Mouse (Mus musculus) hindbrain, embryonic 14.5 days (tissue): ENCODE measurements at regions not wholly inside any gene's neighbourhood (a gene's known extent, or its start where the extent isn't known, plus 50 kb on each side); places are given as distances from the start of the nearest gene placed in this dataset.

ENCODE experiments used
- ATAC-seq: fragments of 200-750 bp; cut with Nextera tagmentation; 2 replicates; pipeline ENCODE4 v1.8.0; 2017; ENCODE audit warnings: moderate number of reproducible peaks, mild to moderate bottlenecking, moderate TSS enrichment, moderate library complexity; ENCODE audit not compliant: low FRiP score
- DNase-seq: peaks from one replicate; pipeline ENCODE4 v3.0.0-alpha.2; 2015; ENCODE audit warnings: low spot score
- H3K27ac ChIP-seq: fragments of 300-500 bp; sonication (generic); 2 replicates; pipeline ENCODE4 v1.5.1; 2014; ENCODE audit warnings: mild to moderate bottlenecking, moderate library complexity
- H3K27me3 ChIP-seq: fragments of 300-500 bp; sonication (generic); 2 replicates; pipeline ENCODE4 v1.6.1; 2014; ENCODE audit warnings: mild to moderate bottlenecking, low read length, mixed read lengths; ENCODE audit not compliant: control insufficient read depth, insufficient read depth
- H3K36me3 ChIP-seq: fragments of 300-500 bp; sonication (generic); replicated peaks from 2 replicates; pipeline ENCODE4 v1.6.1; 2014; ENCODE audit not compliant: control insufficient read depth, insufficient read depth
- H3K4me1 ChIP-seq: fragments of 300-500 bp; sonication (generic); replicated peaks from 2 replicates; pipeline ENCODE4 v1.6.1; 2014; ENCODE audit warnings: antibody characterized with exemption, low read length, mixed read lengths; ENCODE audit not compliant: control insufficient read depth, insufficient read depth
- H3K4me2 ChIP-seq: fragments of 300-500 bp; sonication (generic); replicated peaks from 2 replicates; pipeline ENCODE4 v1.6.1; 2014; ENCODE audit warnings: mild to moderate bottlenecking, moderate library complexity
- H3K4me3 ChIP-seq: fragments of 300-500 bp; sonication (generic); replicated peaks from 2 replicates; pipeline ENCODE4 v1.5.1; 2014; ENCODE audit warnings: mild to moderate bottlenecking, low read length
- H3K9ac ChIP-seq: fragments of 300-500 bp; sonication (generic); 2 replicates; pipeline ENCODE4 v1.6.1; 2014
- H3K9me3 ChIP-seq: fragments of 300-500 bp; sonication (generic); 2 replicates; pipeline ENCODE4 v1.6.1; 2016; ENCODE audit warnings: low read length; ENCODE audit not compliant: control insufficient read depth
- WGBS: fragments of 180-500 bp; shearing (Covaris S2); extraction: QIAGEN DNeasy Blood & Tissue Kit; methylation state at CpG from one replicate; pipeline ENCODE4 v1.1.7; 2014; 5-methylcytosine and 5-hydroxymethylcytosine counted together

GRCm38 (mm10) chr7:79521259-79521658 lies 55.1 kb upstream of the Polg start:
- Histone ChIP-seq H3K36me3 (peaks cover 24% of the 10 kb centered on the region; the same call in 1 of the 2 replicates), H3K4me3 (no peak overlapping the region), H3K27me3 (peaks cover under 1% of the 10 kb centered on the region; the same call in 1 of the 2 replicates), H3K9ac (0 out of 2 replicates have a peak overlapping the region, but pooled peaks have one; percentile 18), H3K27ac (peak overlapping the region; percentile 99), H3K4me2 (no peak overlapping the region), H3K9me3 (no peaks in the 10 kb centered on the region), H3K4me1 (peaks cover 84% of the 10 kb centered on the region)
- ATAC-seq (no peak), DNase-seq (peak; percentile 59)
- WGBS = 16% methylated on average over 5 of the region's 5 CpGs

- DNase-seq (peak; percentile 86), ATAC-seq (peak; percentile 38; the same call in 1 of the 2 replicates)
- Histone ChIP-seq H3K27me3 (peaks cover 6% of the 10 kb centered on the region; the same call in 1 of the 2 replicates), H3K4me1 (peaks cover 82% of the 10 kb centered on the region), H3K4me2 (no peak overlapping the region), H3K4me3 (no peak overlapping the region), H3K9me3 (no peaks in the 10 kb centered on the region), H3K36me3 (peaks cover 34% of the 10 kb centered on the region; the same call in 1 of the 2 replicates), H3K27ac (peak overlapping the region; percentile 99), H3K9ac (peak overlapping the region; percentile 18; the same call in 1 of the 2 replicates)
- WGBS = 8% methylated on average over 2 of the region's 2 CpGs
Measured at GRCm38 (mm10) chr7:79520222-79520710, 54.1 kb upstream of the Polg start.

- Histone ChIP-seq H3K4me1 (peaks cover 82% of the 10 kb centered on the region), H3K27ac (peak overlapping the region; percentile 99), H3K9ac (peak overlapping the region; percentile 80; the same call in 1 of the 2 replicates), H3K27me3 (peaks cover 6% of the 10 kb centered on the region; the same call in 1 of the 2 replicates), H3K4me3 (no peak overlapping the region), H3K4me2 (peak overlapping the region; percentile 68), H3K36me3 (peaks cover 21% of the 10 kb centered on the region; the same call in 1 of the 2 replicates), H3K9me3 (no peaks in the 10 kb centered on the region)
- DNase-seq = no peak
- peak; percentile 12; the same call in 1 of the 2 replicates for ATAC-seq
- WGBS = 16% methylated on average over 7 of the region's 7 CpGs
Measured at GRCm38 (mm10) chr7:79518928-79519327, 52.8 kb upstream of the Polg start.

- 16% methylated on average over 5 of the region's 5 CpGs for WGBS
- H3K36me3 ChIP-seq = peaks cover 20% of the 10 kb centered on the region; the same call in 1 of the 2 replicates
- peak overlapping the region; percentile 99 for H3K27ac ChIP-seq
- H3K4me2 ChIP-seq = peak overlapping the region; percentile 68
- H3K4me3 ChIP-seq = no peak overlapping the region
- ATAC-seq (no peak), DNase-seq (no peak)
- no peaks in the 10 kb centered on the region for H3K9me3 ChIP-seq
- H3K9ac ChIP-seq = peak overlapping the region; percentile 80
- peaks cover 6% of the 10 kb centered on the region; the same call in 1 of the 2 replicates for H3K27me3 ChIP-seq
- H3K4me1 ChIP-seq = peaks cover 80% of the 10 kb centered on the region
Measured at GRCm38 (mm10) chr7:79517581-79518337, 51.6 kb upstream of the Polg start.

- peak; percentile 29 for DNase-seq
- Histone ChIP-seq H3K9ac (peak overlapping the region; percentile 80), H3K27me3 (peaks cover 6% of the 10 kb centered on the region; the same call in 1 of the 2 replicates), H3K4me2 (peak overlapping the region; percentile 68), H3K4me1 (peaks cover 86% of the 10 kb centered on the region), H3K4me3 (0 out of 2 replicates have a peak overlapping the region, but pooled peaks have one; percentile 1), H3K27ac (peak overlapping the region; percentile 99), H3K36me3 (peaks cover 14% of the 10 kb centered on the region; the same call in 1 of the 2 replicates), H3K9me3 (no peaks in the 10 kb centered on the region)
- 35% methylated on average over 4 of the region's 4 CpGs for WGBS
- no peak for ATAC-seq
Measured at GRCm38 (mm10) chr7:79516287-79516686, 50.1 kb upstream of the Polg start.
